Mouse (Mus musculus) heart, postnatal 25 days (tissue): ENCODE measurements at regions not wholly inside any gene's neighbourhood (a gene's known extent, or its start where the extent isn't known, plus 50 kb on each side); places are given as distances from the start of the nearest gene placed in this dataset.

Experiments
- DNase-seq: peaks from one replicate; pipeline ENCODE4 v3.0.0; 2022; ENCODE audit warnings: low spot score
- intact Hi-C: fragments of 180-260 bp; cut with DNase I; formaldehyde crosslinking; loops from one replicate; pipeline ENCODE4 v1.15.1; 2025

- DNase-seq, result no peak
- intact Hi-C loops, result no loop called here
These were observed 70.3 kb downstream of the Matn1 start for GRCm38 (mm10) chr4:131014301-131015081.

DNA sequence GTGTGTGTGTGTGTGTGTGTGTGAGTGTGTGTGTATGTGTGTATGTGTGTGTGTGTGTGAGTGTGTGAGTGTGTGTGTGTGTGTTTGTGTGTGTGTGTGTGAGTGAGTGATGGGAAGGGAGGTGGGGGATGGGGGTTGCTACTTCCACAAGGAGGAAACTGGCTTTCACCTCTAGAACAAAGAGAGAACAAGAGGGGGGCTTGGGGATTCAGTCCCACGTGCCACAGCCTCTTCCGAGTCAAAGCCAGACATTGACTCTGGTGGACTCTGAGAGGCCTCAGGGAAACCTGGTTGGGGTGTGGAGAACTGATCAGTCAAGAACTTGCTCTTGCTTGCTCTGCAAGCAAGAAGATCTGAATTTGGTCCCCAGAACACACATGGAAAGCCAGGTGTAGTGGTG, 71.0 kb downstream of the Matn1 start:
- no peak for DNase-seq
- intact Hi-C loops, result no loop called here

DNA sequence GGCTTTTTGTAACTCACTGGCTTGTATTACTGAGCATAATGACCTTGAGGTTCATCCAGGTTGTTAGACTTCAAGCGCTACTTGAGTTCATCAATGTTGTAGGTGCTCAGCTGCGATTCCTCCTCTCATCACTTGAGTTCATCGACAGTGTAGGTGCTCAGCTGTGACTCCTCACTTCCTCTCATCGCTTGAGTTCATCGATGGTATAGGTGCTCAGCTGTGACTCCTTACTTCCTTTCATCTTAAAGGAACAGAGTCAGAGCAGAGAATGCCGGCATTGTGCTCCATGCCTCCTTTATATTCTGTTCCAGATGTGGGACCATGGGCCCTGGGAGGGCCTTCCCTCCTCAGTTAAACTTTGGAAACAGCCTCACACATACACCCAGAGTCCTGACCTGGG, 79.4 kb downstream of the Matn1 start:
- intact Hi-C loops, result no loop called here
- no peak for DNase-seq

- no peak for DNase-seq
- intact Hi-C loops, result no loop called here
These were observed 92.1 kb downstream of the Matn1 start for GRCm38 (mm10) chr4:131036292-131036691.

- no peak for DNase-seq
- intact Hi-C loops, result no loop called here
These were observed 93.0 kb downstream of the Matn1 start for GRCm38 (mm10) chr4:131037179-131037578.

- intact Hi-C loops, result no loop called here
- DNase-seq, result no peak
These were observed 95.5 kb downstream of the Matn1 start for GRCm38 (mm10) chr4:131039686-131040085.

- intact Hi-C loops, result no loop called here
- no peak for DNase-seq
These were observed 97.0 kb downstream of the Matn1 start for GRCm38 (mm10) chr4:131041210-131041609.

DNA sequence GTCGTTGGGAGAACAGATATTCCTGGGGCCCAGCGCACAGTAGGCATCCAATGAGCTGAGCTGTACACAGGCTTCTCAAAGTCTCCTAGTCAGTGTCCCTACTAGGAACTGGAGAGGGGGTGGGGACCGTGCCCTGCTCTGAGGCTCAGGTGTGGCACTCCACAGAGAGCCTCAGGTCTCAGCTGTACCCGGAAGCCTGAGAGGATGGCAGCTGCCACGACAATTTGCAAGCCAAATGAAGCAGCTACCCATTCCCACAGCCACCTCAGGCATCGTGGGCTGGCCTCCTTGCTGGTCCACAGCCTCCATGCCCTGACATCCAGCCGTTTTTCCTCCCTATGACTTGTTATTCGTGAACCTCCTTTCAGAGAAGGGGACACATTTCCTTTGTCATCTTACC, 101.9 kb downstream of the Matn1 start:
- intact Hi-C loops, result no loop called here

DNA sequence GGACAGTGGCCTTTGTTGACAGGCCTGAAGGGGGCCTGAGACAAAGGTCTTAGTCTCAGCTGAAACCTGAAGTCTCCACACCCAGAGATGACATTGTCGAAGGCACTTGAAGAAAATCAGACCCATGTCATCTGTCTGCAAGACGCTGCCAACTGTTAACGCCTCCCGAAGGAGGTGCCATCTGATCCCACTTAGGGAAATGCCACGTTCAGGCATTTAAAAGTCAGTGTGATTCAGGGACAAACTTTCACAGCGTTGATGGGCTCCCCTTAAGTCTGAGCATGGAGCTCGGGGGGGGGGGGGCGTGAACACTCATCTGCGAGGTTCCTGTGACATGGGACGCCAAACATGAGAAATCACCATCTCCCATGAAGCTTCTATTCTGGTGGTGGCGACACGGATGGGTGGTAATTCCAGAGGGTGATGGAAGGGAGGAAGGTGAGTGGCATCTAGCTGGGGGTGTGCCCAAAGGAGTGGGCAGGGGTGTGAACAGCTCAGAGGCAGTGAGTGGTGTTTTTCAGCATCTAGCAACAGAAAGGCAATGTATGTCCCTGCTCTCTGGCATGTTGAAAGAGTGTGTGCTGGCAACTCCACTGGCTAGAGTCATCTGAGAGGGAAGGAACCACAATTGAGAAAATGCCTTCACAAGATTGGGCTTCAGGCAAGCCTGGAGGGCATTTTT, 102.9 kb downstream of the Matn1 start:
- intact Hi-C loops, result no loop called here
- no peak for DNase-seq

More for the DNA sequence above, 101.9 kb downstream of the Matn1 start:
- DNase-seq, result no peak

GRCm38 (mm10) chr4:131056293-131056692, 112.1 kb downstream of the Matn1 start:
- intact Hi-C loops, result no loop called here
- no peak for DNase-seq

- intact Hi-C loops, result no loop called here
- DNase-seq, result no peak
These were observed 115.4 kb downstream of the Matn1 start for GRCm38 (mm10) chr4:131059572-131059971.

DNA sequence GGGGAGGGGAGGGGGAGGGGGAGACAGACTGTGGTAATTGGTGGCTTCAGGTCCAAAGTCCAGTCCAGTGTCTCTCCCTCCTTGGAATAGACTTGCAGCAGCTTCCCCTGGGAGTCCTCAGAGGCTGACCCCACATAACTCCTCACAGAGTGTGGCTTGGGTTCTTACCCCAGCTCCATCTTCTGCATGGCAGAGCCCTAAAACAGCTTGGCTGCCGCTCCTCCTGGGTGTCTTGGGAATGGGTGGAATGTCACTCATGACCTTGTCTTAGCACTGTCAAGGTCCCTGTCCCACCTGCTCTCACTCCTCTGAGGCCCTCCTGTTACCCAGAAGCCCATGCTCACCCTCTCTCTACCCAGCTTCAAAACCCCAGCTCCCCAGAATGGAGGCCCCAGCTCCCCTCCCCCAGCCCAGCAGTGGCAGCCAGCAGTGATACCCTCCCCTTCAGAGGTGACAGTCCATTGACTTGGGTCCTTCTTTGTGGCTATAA, 116.1 kb downstream of the Matn1 start:
- intact Hi-C loops, result no loop called here
- DNase-seq, result no peak

GRCm38 (mm10) chr4:131060706-131061105, 116.5 kb downstream of the Matn1 start:
- no peak for DNase-seq
- intact Hi-C loops, result no loop called here

GRCm38 (mm10) chr4:131062592-131062991, 118.4 kb downstream of the Matn1 start:
- DNase-seq, result no peak

GRCm38 (mm10) chr4:131066186-131066939, 122.2 kb downstream of the Matn1 start:
- intact Hi-C loops, result no loop called here
- DNase-seq, result no peak

More at GRCm38 (mm10) chr4:131062592-131062991, 118.4 kb downstream of the Matn1 start:
- intact Hi-C loops, result no loop called here

- no peak for DNase-seq
- intact Hi-C loops, result no loop called here
These were observed 126.4 kb downstream of the Matn1 start for GRCm38 (mm10) chr4:131070566-131070965.

- no peak for DNase-seq
- intact Hi-C loops, result no loop called here
These were observed 128.4 kb downstream of the Matn1 start for GRCm38 (mm10) chr4:131072623-131073022.

GRCm38 (mm10) chr4:131073420-131073819, 129.2 kb downstream of the Matn1 start:
- intact Hi-C loops, result no loop called here
- no peak for DNase-seq

- intact Hi-C loops, result no loop called here
- no peak for DNase-seq
These were observed 131.2 kb downstream of the Matn1 start for GRCm38 (mm10) chr4:131075326-131075932.

GRCm38 (mm10) chr4:131076628-131077027, 132.4 kb downstream of the Matn1 start:
- intact Hi-C loops, result no loop called here

More at GRCm38 (mm10) chr4:131076628-131077027, 132.4 kb downstream of the Matn1 start:
- DNase-seq, result no peak
